Mouse (Mus musculus) MEL (cell line): ENCODE results near the gene 4930404N11Rik. TPM values are rescaled to one million over a fixed set of nuclear protein-coding genes. Genes with fewer than 3 reads are reported as not detected.

Experiments
- DNase-seq: peaks from one replicate; pipeline ENCODE4 v3.0.0; 2011; ENCODE audit warnings: low read depth, low spot score
- H3K27ac ChIP-seq: 2 replicates; pipeline ENCODE4 v1.5.1; 2012; ENCODE audit warnings: low read depth, mild to moderate bottlenecking, control low read depth, low read length, moderate library complexity; ENCODE audit not compliant: control insufficient read depth
- H3K27me3 ChIP-seq, 2 experiments: fragments of 150-350 bp in 1 of 2; sonication (generic) in 1 of 2; 2 replicates each; pipeline ENCODE4 v1.6.1; 2012; ENCODE audit warnings: low read length in 2 of 2, mild to moderate bottlenecking in 2 of 2, improper control_type of control experiment in 1 of 2, moderate library complexity in 1 of 2; ENCODE audit not compliant: insufficient read depth in 2 of 2, control insufficient read depth in 1 of 2
- H3K36me3 ChIP-seq, 2 experiments: 2 replicates each; pipeline ENCODE4 v1.6.1; 2012 to 2014; ENCODE audit warnings: low read length in 2 of 2, improper control_type of control experiment in 1 of 2, inconsistent platforms in 1 of 2, mild to moderate bottlenecking in 1 of 2; ENCODE audit not compliant: insufficient read depth in 2 of 2, control insufficient read depth in 1 of 2
- H3K4me1 ChIP-seq, 2 experiments: fragments of 150-350 bp in 1 of 2; sonication (generic) in 1 of 2; 2 replicates each; pipeline ENCODE4 v1.6.1; 2012; ENCODE audit warnings: low read length in 2 of 2, improper control_type of control experiment in 1 of 2, mild to moderate bottlenecking in 1 of 2; ENCODE audit not compliant: insufficient read depth in 2 of 2, control insufficient read depth in 1 of 2
- H3K4me3 ChIP-seq, 2 experiments: fragments of 150-350 bp in 1 of 2; sonication (generic) in 1 of 2; 2 replicates each; pipeline ENCODE4 v1.5.1; 2012; ENCODE audit warnings: low read depth in 2 of 2, low read length in 2 of 2, mild to moderate bottlenecking in 2 of 2, moderate library complexity in 2 of 2, control low read depth in 1 of 2, improper control_type of control experiment in 1 of 2; ENCODE audit not compliant: control insufficient read depth in 1 of 2, insufficient read depth in 1 of 2
- H3K79me2 ChIP-seq: 2 replicates; pipeline ENCODE4 v1.6.1; 2012; ENCODE audit warnings: mild to moderate bottlenecking, low read length, moderate library complexity; ENCODE audit not compliant: control insufficient read depth, poor library complexity, insufficient read depth
- H3K9ac ChIP-seq: 2 replicates; pipeline ENCODE4 v1.6.1; 2012; ENCODE audit warnings: low read depth, mild to moderate bottlenecking, control low read depth, low read length, moderate library complexity; ENCODE audit not compliant: control insufficient read depth, poor library complexity, severe bottlenecking
- H3K9me3 ChIP-seq: fragments of 150-350 bp; sonication (generic); replicated peaks from 2 replicates; pipeline ENCODE4 v1.6.1; 2012; ENCODE audit warnings: mild to moderate bottlenecking, low read length, improper control_type of control experiment, moderate library complexity; ENCODE audit not compliant: insufficient read depth
- BHLHE40 ChIP-seq: IDR thresholded peaks from 2 replicates; pipeline ENCODE4 v1.6.1; 2012; ENCODE audit warnings: low read depth, mild to moderate bottlenecking, inconsistent platforms, low read length, improper control_type of control experiment, borderline replicate concordance
- CHD1 ChIP-seq: IDR thresholded peaks from 2 replicates; pipeline ENCODE4 v1.6.1; 2012; ENCODE audit warnings: low read depth, mild to moderate bottlenecking, inconsistent platforms, low read length, improper control_type of control experiment
- CHD2 ChIP-seq: IDR thresholded peaks from 2 replicates; pipeline ENCODE4 v1.6.1; 2011; ENCODE audit warnings: low read length, improper control_type of control experiment
- CTCF ChIP-seq, 3 experiments: IDR thresholded peaks in 2 of 3; conservative IDR thresholded peaks in 1 of 3; 2 replicates each; pipeline ENCODE4 v1.5.1; 2011 to 2012; ENCODE audit warnings: low read length in 3 of 3, low read depth in 2 of 3, mild to moderate bottlenecking in 2 of 3, improper control_type of control experiment in 1 of 3, inconsistent platforms in 1 of 3, mixed read lengths in 1 of 3, moderate library complexity in 1 of 3; ENCODE audit not compliant: control insufficient read depth in 1 of 3, insufficient read depth in 1 of 3, poor library complexity in 1 of 3, severe bottlenecking in 1 of 3
- E2F4 ChIP-seq: IDR thresholded peaks from 2 replicates; pipeline ENCODE4 v1.6.1; 2011; ENCODE audit warnings: low read depth, low read length, improper control_type of control experiment, borderline replicate concordance
- ELF1 ChIP-seq: IDR thresholded peaks from 2 replicates; pipeline ENCODE4 v1.6.1; 2014; ENCODE audit warnings: low read depth, mild to moderate bottlenecking, inconsistent platforms, low read length, improper control_type of control experiment, moderate library complexity
- EP300 ChIP-seq, 2 experiments: IDR thresholded peaks; 2 replicates each; pipeline ENCODE4 v1.6.1; 2011; ENCODE audit warnings: improper control_type of control experiment in 2 of 2, low read length in 2 of 2, low read depth in 1 of 2, mild to moderate bottlenecking in 1 of 2
- ETS1 ChIP-seq: IDR thresholded peaks from 2 replicates; pipeline ENCODE4 v1.6.1; 2012; ENCODE audit warnings: low read depth, mild to moderate bottlenecking, inconsistent platforms, low read length, improper control_type of control experiment, moderate library complexity
- GABPA ChIP-seq: IDR thresholded peaks from 2 replicates; pipeline ENCODE4 v1.6.1; 2012; ENCODE audit warnings: low read depth, mild to moderate bottlenecking, inconsistent platforms, low read length, improper control_type of control experiment, moderate library complexity
- GATA1 ChIP-seq: IDR thresholded peaks from 2 replicates; pipeline ENCODE4 v1.6.1; 2011; ENCODE audit warnings: low read depth, low read length, improper control_type of control experiment
- HCFC1 ChIP-seq: IDR thresholded peaks from 2 replicates; pipeline ENCODE4 v1.6.1; 2012; ENCODE audit warnings: low read depth, mild to moderate bottlenecking, inconsistent platforms, low read length, improper control_type of control experiment, moderate library complexity
- JUND ChIP-seq: IDR thresholded peaks from 2 replicates; pipeline ENCODE4 v1.6.1; 2011; ENCODE audit warnings: low read depth, mild to moderate bottlenecking, improper control_type of control experiment, low read length
- KAT2A ChIP-seq: conservative IDR thresholded peaks from 2 replicates; pipeline ENCODE4 v1.6.1; 2012; ENCODE audit warnings: low read depth, low read length, improper control_type of control experiment, inconsistent platforms
- MAFK ChIP-seq: IDR thresholded peaks from 2 replicates; pipeline ENCODE4 v1.6.1; 2011; ENCODE audit warnings: low read depth, mild to moderate bottlenecking, low read length, improper control_type of control experiment, borderline replicate concordance
- MAX ChIP-seq: IDR thresholded peaks from 2 replicates; pipeline ENCODE4 v1.6.1; 2011; ENCODE audit warnings: low read length, improper control_type of control experiment
- MAZ ChIP-seq: IDR thresholded peaks from 2 replicates; pipeline ENCODE4 v1.6.1; 2012; ENCODE audit warnings: low read depth, mild to moderate bottlenecking, inconsistent platforms, low read length, improper control_type of control experiment
- MEF2A ChIP-seq: IDR thresholded peaks from 2 replicates; pipeline ENCODE4 v1.6.1; 2014; ENCODE audit warnings: low read depth, mild to moderate bottlenecking, inconsistent platforms, low read length, improper control_type of control experiment; ENCODE audit not compliant: poor library complexity, insufficient replicate concordance, severe bottlenecking; ENCODE audit errors: extremely low read depth
- MXI1 ChIP-seq: IDR thresholded peaks from 2 replicates; pipeline ENCODE4 v1.6.1; 2011; ENCODE audit warnings: mild to moderate bottlenecking, low read depth, low read length, improper control_type of control experiment
- MYC ChIP-seq: IDR thresholded peaks from 2 replicates; pipeline ENCODE4 v1.6.1; 2011; ENCODE audit warnings: low read depth, mild to moderate bottlenecking, low read length, improper control_type of control experiment, moderate library complexity
- NELFE ChIP-seq: IDR thresholded peaks from 2 replicates; pipeline ENCODE4 v1.6.1; 2011; ENCODE audit warnings: low read depth, low read length, improper control_type of control experiment
- NRF1 ChIP-seq: IDR thresholded peaks from 2 replicates; pipeline ENCODE4 v1.6.1; 2014; ENCODE audit warnings: low read depth, mild to moderate bottlenecking, inconsistent platforms, low read length, improper control_type of control experiment, moderate library complexity; ENCODE audit not compliant: poor library complexity, insufficient read depth, severe bottlenecking
- POLR2A ChIP-seq, 2 experiments: IDR thresholded peaks; 2 replicates each; pipeline ENCODE4 v1.6.1; 2011 to 2012; ENCODE audit warnings: low read length in 2 of 2, mild to moderate bottlenecking in 2 of 2, control low read depth in 1 of 2, improper control_type of control experiment in 1 of 2, low read depth in 1 of 2, moderate library complexity in 1 of 2; ENCODE audit not compliant: control insufficient read depth in 1 of 2, insufficient read depth in 1 of 2, poor library complexity in 1 of 2
- POLR2AphosphoS2 ChIP-seq: IDR thresholded peaks from 2 replicates; pipeline ENCODE4 v1.6.1; 2011; ENCODE audit warnings: low read length, improper control_type of control experiment
- POLR2AphosphoS5 ChIP-seq: IDR thresholded peaks from 2 replicates; pipeline ENCODE4 v1.6.1; 2012; ENCODE audit warnings: low read depth, borderline replicate concordance, mild to moderate bottlenecking, inconsistent platforms, low read length, moderate library complexity, mixed read lengths
- RAD21 ChIP-seq: IDR thresholded peaks from 2 replicates; pipeline ENCODE4 v1.6.1; 2011; ENCODE audit warnings: mild to moderate bottlenecking, low read depth, low read length, improper control_type of control experiment
- RCOR1 ChIP-seq: IDR thresholded peaks from 2 replicates; pipeline ENCODE4 v1.6.1; 2012; ENCODE audit warnings: low read depth, mild to moderate bottlenecking, inconsistent platforms, low read length, improper control_type of control experiment
- SIN3A ChIP-seq: IDR thresholded peaks from 2 replicates; pipeline ENCODE4 v1.6.1; 2012; ENCODE audit warnings: low read length, improper control_type of control experiment, inconsistent platforms
- SMC3 ChIP-seq: IDR thresholded peaks from 2 replicates; pipeline ENCODE4 v1.6.1; 2011; ENCODE audit warnings: low read depth, low read length, improper control_type of control experiment
- TCF12 ChIP-seq: IDR thresholded peaks from 2 replicates; pipeline ENCODE4 v1.6.1; 2014; ENCODE audit warnings: low read depth, mild to moderate bottlenecking, inconsistent platforms, low read length, improper control_type of control experiment, moderate library complexity
- UBTF ChIP-seq: IDR thresholded peaks from 2 replicates; pipeline ENCODE4 v1.6.1; 2012; ENCODE audit warnings: low read depth, mild to moderate bottlenecking, inconsistent platforms, low read length, improper control_type of control experiment, moderate library complexity, borderline replicate concordance; ENCODE audit not compliant: insufficient read depth
- USF2 ChIP-seq, 2 experiments: IDR thresholded peaks; 2 replicates each; pipeline ENCODE4 v1.6.1; 2011 to 2012; ENCODE audit warnings: improper control_type of control experiment in 2 of 2, low read length in 2 of 2, borderline replicate concordance in 1 of 2, inconsistent platforms in 1 of 2, low read depth in 1 of 2, mild to moderate bottlenecking in 1 of 2; ENCODE audit not compliant: insufficient read depth in 1 of 2
- ZC3H11A ChIP-seq: IDR thresholded peaks from 2 replicates; pipeline ENCODE4 v1.6.1; 2012; ENCODE audit warnings: low read depth, mild to moderate bottlenecking, inconsistent platforms, low read length, improper control_type of control experiment
- ZMIZ1 ChIP-seq: IDR thresholded peaks from 2 replicates; pipeline ENCODE4 v1.6.1; 2012; ENCODE audit warnings: low read depth, mild to moderate bottlenecking, inconsistent platforms, low read length, improper control_type of control experiment, moderate library complexity
- ZNF384 ChIP-seq: IDR thresholded peaks from 2 replicates; pipeline ENCODE4 v1.6.1; 2012; ENCODE audit warnings: low read depth, mild to moderate bottlenecking, inconsistent platforms, low read length, improper control_type of control experiment
- polyA plus RNA-seq, 2 experiments: library from polyadenylated mRNA; stranded (reverse) in 1 of 2; unstranded in 1 of 2; fragments of >175 nt in 1 of 2; fragments of >200 nt in 1 of 2; gene quantifications; 2 replicates each; pipeline versions ENCODE4 v1.2.1 to v1.2.4; 2012; ENCODE audit warnings: low replicate concordance in 2 of 2, low read depth in 1 of 2; ENCODE audit not compliant: insufficient read length in 2 of 2, insufficient read depth in 1 of 2, missing spikeins in 1 of 2
- total RNA-seq: library from RNA; depleted of rRNA; stranded (reverse); fragments of 300-350 nt; gene quantifications from 2 replicates; pipeline ENCODE4 v1.2.3, GENCODE M21; 2012

4930404N11Rik gene
- total and polyA plus RNA-seq, 3 experiments: 3.1 to 12.1 TPM; not detected in 1

- no peaks in the 10 kb centered on the region for H3K9me3 ChIP-seq
- peaks cover 21 to 44% of the 10 kb centered on the region in 2 experiments for H3K4me1 ChIP-seq
- H3K9ac ChIP-seq: peak within 1 kb of the TSS; percentile 89
- peak within 1 kb of the TSS; percentile 85 to 90 for H3K4me3 ChIP-seq
- DNase-seq: peak; percentile 99
- peak within 1 kb of the TSS; percentile 88 for H3K27ac ChIP-seq
- H3K36me3 ChIP-seq: peaks cover 0 to 35% of the 10 kb centered on the region in 2 experiments; a peak in 2 of 4 replicates
- peaks cover 17% of the 10 kb centered on the region for H3K79me2 ChIP-seq
- H3K27me3 ChIP-seq: no peaks in the 10 kb centered on the region
- no peak for TF ChIP-seq GABPA
- TF ChIP-seq BHLHE40: no peak
- no peak for TF ChIP-seq UBTF
- no peak for TF ChIP-seq CTCF (IDR thresholded peaks at IDR 0.05 in 2 of 3, conservative IDR thresholded peaks at IDR 0.05 in 1 of 3; ENCODE audit: control insufficient read depth in 1 of 3, insufficient read depth in 1 of 3, low read depth in 2 of 3, low read length in 3 of 3, poor library complexity in 1 of 3, severe bottlenecking in 1 of 3)
- no peak for TF ChIP-seq ZNF384
- peak; percentile 97 for TF ChIP-seq MAX
- TF ChIP-seq MEF2A: no peak
- peak; percentile 99 for TF ChIP-seq SIN3A
- TF ChIP-seq CHD1: peak; percentile 99
- TF ChIP-seq ZC3H11A: no peak
- TF ChIP-seq NRF1: peak; percentile 100
- TF ChIP-seq RCOR1: peak; percentile 69; the same call in 1 of the 2 replicates
- TF ChIP-seq MYC: peak; percentile 84; the same call in 1 of the 2 replicates
- peak; percentile 67; the same call in 1 of the 2 replicates for TF ChIP-seq POLR2AphosphoS2
- TF ChIP-seq MAFK: no peak
- TF ChIP-seq MXI1: peak; percentile 98
- TF ChIP-seq ETS1: peak; percentile 33; the same call in 1 of the 2 replicates
- peak; percentile 59 to 94; a peak in 3 of 4 replicates for TF ChIP-seq USF2 (IDR thresholded peaks at IDR 0.05; ENCODE audit: borderline replicate concordance in 1 of 2, insufficient read depth in 1 of 2, low read depth in 1 of 2, low read length in 2 of 2)
- TF ChIP-seq ZMIZ1: no peak
- TF ChIP-seq CHD2: peak; percentile 83
- TF ChIP-seq GATA1: 0 out of 2 replicates have a peak, but pooled peaks have one; percentile 20
- TF ChIP-seq POLR2A (IDR thresholded peaks at IDR 0.05; ENCODE audit: control insufficient read depth in 1 of 2, insufficient read depth in 1 of 2, low read depth in 1 of 2, low read length in 2 of 2, poor library complexity in 1 of 2): peak; percentile 91 to 92
- 0 out of 2 replicates have a peak, but pooled peaks have one; percentile 67 for TF ChIP-seq JUND
- no peak for TF ChIP-seq POLR2AphosphoS5
- peak in 1 of 2 experiments; percentile 16; a peak in 2 of 4 replicates for TF ChIP-seq EP300 (IDR thresholded peaks at IDR 0.05; ENCODE audit: low read depth in 1 of 2, low read length in 2 of 2)
- peak; percentile 91 for TF ChIP-seq ELF1
- peak; percentile 68; the same call in 1 of the 2 replicates for TF ChIP-seq TCF12
- TF ChIP-seq NELFE: peak; percentile 88
- TF ChIP-seq RAD21: no peak
- TF ChIP-seq HCFC1: peak; percentile 92
- no peak; the same call in 1 of the 2 replicates for TF ChIP-seq MAZ
- no peak; the same call in 1 of the 2 replicates for TF ChIP-seq SMC3
- TF ChIP-seq KAT2A: peak; percentile 68; the same call in 1 of the 2 replicates
- TF ChIP-seq E2F4: no peak
Observed at GRCm38 (mm10) chr10:81383802-81384604, 18.4 kb upstream of the 4930404N11Rik start, which contains the start of the genes Dohh and Gm48551. Gene Dohh, plus strand, starts transcription at chr10:81384428. Gene Gm48551, plus strand, starts transcription at chr10:81384466.
